Mouse (Mus musculus): Measurements from ENCODE around the gene Rpp14.

The Rpp14 gene

GRCm38 (mm10) chr14:8059938-8060337 lies 20.2 kb upstream of the Rpp14 start:
- no peak for DNase-seq (ENCODE audit: low spot score)

- DNase-seq (ENCODE audit: low spot score), result no peak
These were observed 18.1 kb upstream of the Rpp14 start for GRCm38 (mm10) chr14:8062076-8062475.

GRCm38 (mm10) chr14:8062537-8063301 lies 17.4 kb upstream of the Rpp14 start:
- no peak for DNase-seq (ENCODE audit: low spot score)

DNA sequence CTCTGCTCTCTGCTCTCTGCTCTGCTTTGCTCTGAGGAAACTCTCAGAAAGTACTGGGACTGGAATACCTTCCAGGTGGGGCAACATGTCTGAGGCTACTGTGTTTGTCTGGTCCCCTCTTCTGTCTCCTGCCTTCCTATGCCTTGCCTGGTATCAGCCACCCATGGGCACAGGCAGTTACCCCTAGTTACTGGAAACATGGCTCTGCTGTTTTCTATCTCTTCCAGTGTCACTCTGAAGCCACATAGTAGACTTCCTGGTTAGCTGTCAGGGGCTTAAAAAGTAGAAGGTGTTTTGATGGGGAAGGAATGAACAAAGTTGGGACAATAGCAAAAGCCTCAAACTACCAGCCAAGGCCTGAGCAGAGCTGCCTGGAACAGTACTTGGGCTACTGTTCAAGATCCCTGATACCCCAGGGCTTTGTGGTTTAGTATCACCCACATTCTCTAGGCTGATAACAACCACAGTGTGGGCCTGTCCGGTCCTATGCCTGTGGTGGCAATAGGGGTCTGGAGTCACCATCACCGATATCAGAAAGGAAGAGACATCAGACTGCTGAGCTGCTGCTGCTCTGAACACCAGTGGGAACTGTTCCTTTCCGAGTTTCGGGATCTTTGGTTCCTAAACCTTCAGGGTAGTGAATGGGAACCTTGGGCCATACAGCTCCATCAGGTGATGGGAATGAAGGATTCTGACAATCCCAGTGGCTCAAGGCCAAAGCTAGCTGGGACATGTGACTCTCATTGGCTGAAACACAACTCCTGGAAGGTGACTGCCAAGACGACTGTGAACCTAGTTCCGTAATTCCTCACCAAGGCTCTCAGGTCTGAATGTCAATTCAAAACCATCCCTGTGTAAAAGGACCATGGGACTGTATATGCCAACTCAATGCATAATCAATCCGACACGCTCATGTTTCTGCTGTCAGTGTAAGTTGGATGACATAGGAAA lies 16.1 kb upstream of the Rpp14 start:
- DNase-seq (ENCODE audit: low spot score), result no peak

DNA sequence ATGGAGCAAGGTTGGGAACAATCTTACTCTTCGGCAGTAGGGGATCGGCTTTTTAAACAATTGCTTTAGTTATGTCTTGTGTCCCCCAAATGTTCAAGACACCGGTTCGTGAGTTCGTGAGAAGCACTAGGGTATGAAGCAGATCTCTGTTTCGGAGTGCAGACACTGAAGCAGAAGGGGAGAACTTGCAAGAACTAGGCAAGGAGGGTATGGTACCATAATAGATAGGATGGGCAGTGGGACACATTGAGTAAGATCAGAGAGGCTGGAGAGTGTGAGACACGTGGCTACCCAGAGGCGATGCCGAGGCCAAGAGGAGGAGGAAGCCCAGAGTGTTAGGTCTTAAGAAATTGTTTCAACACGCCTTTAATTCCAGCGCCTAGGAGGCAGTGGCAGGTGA lies 551 bp downstream of the Rpp14 start:
- DNase-seq (ENCODE audit: low spot score), result peak; percentile 43

DNA sequence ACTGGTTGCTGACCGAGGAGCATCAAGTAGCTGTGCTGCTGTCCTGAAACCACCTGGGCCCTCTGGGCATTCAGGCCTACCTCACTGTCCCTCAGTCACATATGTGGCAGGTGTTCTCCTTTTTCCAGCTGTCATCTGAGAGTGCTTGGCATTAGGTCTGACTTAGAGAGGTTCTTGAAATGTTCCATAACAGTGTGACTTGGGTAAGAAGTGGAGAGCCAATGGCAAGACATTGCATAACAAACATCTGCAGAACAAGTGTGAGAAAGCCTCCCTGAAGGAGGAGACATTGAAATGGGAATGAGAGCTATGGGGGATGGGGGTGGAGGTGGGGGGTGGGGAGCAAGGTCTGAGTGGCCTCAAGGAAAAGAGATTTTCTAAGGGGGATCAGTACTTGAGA lies 2.8 kb downstream of the Rpp14 start:
- no peak for DNase-seq (ENCODE audit: low spot score)

DNA sequence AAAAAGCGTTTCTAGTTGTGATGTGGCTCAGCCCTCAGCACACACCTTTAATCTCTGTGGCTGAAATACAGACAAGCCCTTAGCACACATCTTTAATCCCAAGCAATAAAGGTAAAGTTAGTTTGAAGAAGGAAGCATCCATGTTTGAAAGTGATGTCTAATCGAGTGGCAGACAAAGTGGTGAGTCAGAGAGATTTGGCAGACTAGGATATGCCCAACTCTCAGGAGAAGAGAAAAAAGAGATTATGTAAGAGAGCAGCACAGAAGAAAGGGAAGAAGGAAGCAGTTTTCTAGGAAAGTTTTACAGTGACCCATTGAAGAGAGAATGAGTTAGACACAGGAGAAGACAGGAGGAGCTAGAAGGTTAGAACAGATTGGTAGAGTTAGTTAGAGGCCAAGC lies 8.8 kb downstream of the Rpp14 start:
- DNase-seq (ENCODE audit: low spot score), result no peak

DNA sequence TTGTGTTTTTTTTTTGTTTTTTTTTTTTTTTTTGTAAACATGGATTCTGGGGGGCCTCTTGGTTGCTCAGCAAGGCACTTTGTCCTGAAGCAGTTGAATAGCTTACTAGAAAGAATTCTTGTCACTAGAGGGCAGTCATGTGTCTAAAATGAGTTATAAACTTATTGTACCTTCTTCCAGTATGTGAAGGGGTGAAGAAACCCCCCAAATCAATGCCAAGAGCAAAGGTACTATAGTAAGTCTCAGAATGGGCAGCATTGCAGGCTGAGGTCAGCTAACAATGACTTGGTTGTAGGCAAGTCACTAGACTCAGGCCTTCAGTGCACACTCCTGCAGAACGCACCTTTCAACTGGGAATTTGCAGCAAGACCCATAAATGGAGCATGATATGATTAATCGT lies 12.4 kb downstream of the Rpp14 start:
- DNase-seq (ENCODE audit: low spot score), result peak; percentile 32

DNA sequence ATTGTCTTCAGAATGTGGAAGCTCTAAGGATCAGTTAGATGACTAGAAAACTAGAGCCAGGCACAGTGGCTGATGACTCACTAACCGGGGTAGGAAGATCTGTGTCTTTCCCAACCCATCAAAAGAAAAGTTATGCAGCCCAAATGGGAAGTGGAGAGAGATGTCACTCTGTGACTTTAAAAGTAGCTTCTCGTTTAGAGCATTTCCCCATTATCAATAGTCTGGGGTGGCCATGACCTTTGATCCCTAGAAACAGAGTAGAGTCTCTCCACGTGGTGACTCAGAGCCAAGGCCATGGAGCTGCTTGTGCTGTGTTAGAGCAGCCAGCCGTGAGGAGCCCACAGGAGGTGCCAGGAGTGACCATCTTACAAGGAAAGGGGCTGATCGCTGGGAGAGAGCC lies 13.3 kb downstream of the Rpp14 start:
- DNase-seq (ENCODE audit: low spot score), result no peak

DNA sequence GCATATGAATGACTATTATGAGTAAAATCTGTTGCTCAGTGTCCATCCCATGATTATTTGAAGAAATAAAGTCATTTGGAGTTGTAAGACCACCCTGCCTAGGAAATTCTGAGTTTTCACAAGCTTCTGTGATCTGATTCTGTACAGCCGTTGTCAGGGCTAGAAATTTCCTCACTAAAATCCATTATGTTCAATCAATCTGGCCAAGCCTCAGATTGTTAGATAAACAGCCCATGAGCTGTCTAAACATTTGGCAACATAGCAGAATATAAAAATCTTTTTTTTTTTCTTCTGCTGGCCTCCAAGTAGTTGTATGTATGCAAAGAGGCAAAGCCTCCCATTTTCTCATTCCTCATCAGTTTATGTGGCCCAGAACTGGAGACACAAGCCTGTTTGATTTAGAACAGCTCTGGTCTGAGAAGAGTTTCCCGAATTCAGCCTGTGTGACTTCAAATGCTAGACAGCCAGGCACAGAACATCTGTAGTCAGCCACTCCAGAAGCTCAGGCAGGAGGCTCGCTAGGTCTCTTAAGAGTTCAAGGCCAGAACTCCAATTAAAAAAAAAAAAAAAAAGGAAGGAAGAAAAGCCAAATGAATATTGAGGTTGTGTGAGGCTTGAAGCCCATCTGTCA lies 14.9 kb downstream of the Rpp14 start:
- DNase-seq (ENCODE audit: low spot score), result no peak

GRCm38 (mm10) chr14:8095562-8095950 lies 15.4 kb downstream of the Rpp14 start:
- no peak for DNase-seq (ENCODE audit: low spot score)

- DNase-seq (ENCODE audit: low spot score), result peak; percentile 79
These were observed 18.0 kb downstream of the Rpp14 start, which contains the start of gene Pxk for GRCm38 (mm10) chr14:8097978-8098686. Pxk (plus strand) TSS chr14:8098211.

GRCm38 (mm10) chr14:8098687-8098995 lies 18.5 kb downstream of the Rpp14 start:
- DNase-seq (ENCODE audit: low spot score), result no peak

GRCm38 (mm10) chr14:8099561-8100021 lies 19.4 kb downstream of the Rpp14 start:
- DNase-seq (ENCODE audit: low spot score), result no peak

GRCm38 (mm10) chr14:8101886-8102285 lies 21.7 kb downstream of the Rpp14 start:
- no peak for DNase-seq (ENCODE audit: low spot score)

DNA sequence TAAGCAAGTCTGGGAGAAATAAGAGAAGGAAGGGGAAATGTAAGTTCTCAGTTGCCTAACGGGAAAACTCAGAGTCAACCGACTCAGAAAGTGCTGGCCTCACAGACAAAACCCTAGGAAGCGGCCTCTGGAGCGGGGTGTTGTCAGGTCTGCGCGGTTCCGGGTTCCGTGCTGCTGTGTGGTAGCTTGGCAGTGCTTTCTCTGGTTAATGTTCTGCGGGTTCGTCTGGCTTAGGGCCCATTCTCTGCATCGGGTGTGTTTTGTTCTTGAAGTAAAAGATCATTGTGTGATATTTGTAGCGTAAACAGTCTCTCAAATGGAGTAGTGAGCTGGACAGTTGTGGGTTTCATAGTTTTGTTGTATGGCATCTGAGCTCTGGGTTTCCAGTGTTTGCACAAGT lies 22.5 kb downstream of the Rpp14 start:
- no peak for DNase-seq (ENCODE audit: low spot score)

GRCm38 (mm10) chr14:8108047-8108446 lies 27.9 kb downstream of the Rpp14 start:
- no peak for DNase-seq (ENCODE audit: low spot score)

DNA sequence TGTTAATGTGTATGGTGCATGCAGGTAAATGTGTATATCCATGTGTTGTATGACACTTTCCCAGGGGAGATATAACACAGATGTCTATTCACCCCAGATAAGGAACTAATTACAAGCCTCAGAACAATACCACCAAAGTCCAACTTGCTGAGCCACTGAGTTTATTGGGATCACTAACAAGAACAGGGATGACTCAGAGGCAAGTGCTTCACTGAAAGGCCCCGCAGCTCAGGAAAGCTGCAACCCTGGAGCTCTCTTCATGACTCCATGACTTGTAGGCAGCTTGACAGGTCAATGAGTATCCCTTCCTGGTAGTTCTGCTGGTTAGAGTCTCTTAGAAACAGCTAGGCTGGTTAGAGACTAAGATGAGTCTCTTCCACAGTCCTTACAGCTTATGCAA lies 28.8 kb downstream of the Rpp14 start:
- DNase-seq (ENCODE audit: low spot score), result no peak

DNA sequence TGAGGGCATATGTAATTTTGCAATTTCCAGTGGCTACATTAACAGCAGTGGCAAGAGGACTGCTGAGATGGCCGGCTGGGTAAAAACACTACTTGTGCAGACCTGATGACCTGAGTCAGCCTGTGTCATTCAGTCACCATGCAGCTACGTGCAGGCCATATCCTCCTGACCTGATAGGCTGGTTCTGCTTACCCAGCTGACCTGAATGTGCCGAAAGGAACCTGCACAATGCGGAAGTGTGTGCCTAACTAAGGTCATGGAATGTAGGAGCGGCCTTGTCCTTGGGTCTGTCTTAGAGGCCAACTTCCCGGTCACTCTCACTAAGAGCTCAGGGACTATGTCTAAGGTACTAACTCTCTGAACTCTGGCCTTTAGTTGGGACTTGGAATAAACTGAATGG lies 31.4 kb downstream of the Rpp14 start:
- no peak for DNase-seq (ENCODE audit: low spot score)

DNA sequence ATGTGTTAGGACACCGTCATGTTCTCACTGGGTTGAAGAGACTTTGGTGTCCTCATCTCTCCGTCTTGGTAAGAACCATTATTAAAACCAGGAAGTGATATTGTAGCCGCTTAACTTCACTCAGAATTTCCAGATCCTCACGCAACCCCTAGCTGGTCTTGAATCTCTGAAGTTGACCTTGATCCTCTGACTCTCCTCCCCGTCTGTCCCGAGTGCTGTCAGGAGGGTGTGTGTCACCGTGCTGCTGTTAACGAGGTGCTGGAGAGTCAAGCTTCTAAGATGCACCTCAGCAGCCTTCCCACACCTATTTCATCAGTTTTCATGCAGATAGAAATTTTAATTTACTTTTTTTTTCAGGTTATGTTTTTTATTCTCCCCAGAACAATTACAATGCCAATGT lies 31.9 kb downstream of the Rpp14 start:
- DNase-seq (ENCODE audit: low spot score), result no peak

- DNase-seq (ENCODE audit: low spot score), result no peak
These were observed 33.4 kb downstream of the Rpp14 start for GRCm38 (mm10) chr14:8113616-8114015.

GRCm38 (mm10) chr14:8114306-8114705 lies 34.1 kb downstream of the Rpp14 start:
- no peak for DNase-seq (ENCODE audit: low spot score)
